Mouse (Mus musculus): ENCODE measurements around the gene Trim37.

GRCm38 (mm10) chr11:87085461-87085860, 41.4 kb upstream of the Trim37 start:
- TF ChIP-seq POLR2A (IDR thresholded peaks at IDR 0.05; ENCODE audit: borderline replicate concordance, insufficient read depth, low read length) (no peak), CTCF (IDR thresholded peaks at IDR 0.05; ENCODE audit: borderline replicate concordance, insufficient read depth, low read depth, low read length) (no peak)

All from cerebellum, adult 2 months (tissue).